Mouse (Mus musculus) ES-E14 (cell line): ENCODE results near the gene Cdh3. TPM values are rescaled to one million over a fixed set of nuclear protein-coding genes. Genes with fewer than 3 reads are reported as not detected.
A peak's percentile ranks its signal among the peaks of the same experiment; 100 is the strongest.

Experiments
- DNase-seq: peaks from one replicate; pipeline ENCODE4 v3.0.0-alpha.2; 2013; ENCODE audit warnings: low read depth, low spot score
- H3K27ac ChIP-seq: 2 replicates; pipeline ENCODE4 v1.5.1; 2012; ENCODE audit warnings: low read depth, mild to moderate bottlenecking, low read length, moderate library complexity, mixed read lengths; ENCODE audit not compliant: poor library complexity, insufficient read depth, severe bottlenecking
- H3K36me3 ChIP-seq: 2 replicates; pipeline ENCODE4 v1.6.1; 2012; ENCODE audit warnings: mild to moderate bottlenecking, low read length, moderate library complexity, mixed read lengths; ENCODE audit not compliant: control insufficient read depth, poor library complexity, insufficient read depth, severe bottlenecking
- H3K4me1 ChIP-seq, 2 experiments: fragments of 150-350 bp in 1 of 2; sonication (generic) in 1 of 2; 2 replicates each; pipeline ENCODE4 v1.6.1; 2012; ENCODE audit warnings: low read length in 2 of 2, mild to moderate bottlenecking in 1 of 2, mixed read lengths in 1 of 2; ENCODE audit not compliant: control insufficient read depth in 2 of 2, insufficient read depth in 2 of 2, poor library complexity in 1 of 2
- H3K4me3 ChIP-seq, 2 experiments: fragments of 150-350 bp in 1 of 2; sonication (generic) in 1 of 2; 2 replicates each; pipeline ENCODE4 v1.5.1; 2012; ENCODE audit warnings: low read length in 2 of 2, low read depth in 1 of 2, mild to moderate bottlenecking in 1 of 2, mixed read lengths in 1 of 2; ENCODE audit not compliant: insufficient read depth in 1 of 2, poor library complexity in 1 of 2, severe bottlenecking in 1 of 2
- H3K9ac ChIP-seq: 2 replicates; pipeline ENCODE4 v1.6.1; 2012; ENCODE audit warnings: low read depth, mild to moderate bottlenecking, low read length, mixed read lengths; ENCODE audit not compliant: poor library complexity, insufficient read depth, severe bottlenecking
- H3K9me3 ChIP-seq: fragments of 150-350 bp; sonication (generic); 2 replicates; pipeline ENCODE4 v1.6.1; 2012; ENCODE audit warnings: low read depth, mild to moderate bottlenecking, low read length; ENCODE audit not compliant: control insufficient read depth, insufficient read depth
- CHD2 ChIP-seq: IDR thresholded peaks from 2 replicates; pipeline ENCODE4 v1.6.1; 2014; ENCODE audit warnings: mild to moderate bottlenecking, low read depth, low read length, inconsistent platforms
- HCFC1 ChIP-seq: IDR thresholded peaks from 2 replicates; pipeline ENCODE4 v1.6.1; 2012; ENCODE audit warnings: low read length, inconsistent platforms, borderline replicate concordance; ENCODE audit not compliant: insufficient read depth
- MAFK ChIP-seq: IDR thresholded peaks from 2 replicates; pipeline ENCODE4 v1.6.1; 2014; ENCODE audit warnings: mild to moderate bottlenecking, low read depth, low read length, inconsistent platforms; ENCODE audit not compliant: insufficient read depth
- ZC3H11A ChIP-seq: IDR thresholded peaks from 2 replicates; pipeline ENCODE4 v1.6.1; 2012; ENCODE audit warnings: low read depth, mild to moderate bottlenecking, inconsistent platforms, low read length, borderline replicate concordance
- ZNF384 ChIP-seq: IDR thresholded peaks from 2 replicates; pipeline ENCODE4 v1.6.1; 2012; ENCODE audit warnings: low read depth, low read length, inconsistent platforms
- in situ Hi-C, 2 experiments: fragments of 600-800 bp; cut with MboI; formaldehyde crosslinking; loops; one replicate each; pipeline ENCODE4 v1.15.1; 2025; ENCODE audit warnings: low sequenced_read_pairs in 2 of 2, inconsistent platforms in 1 of 2; ENCODE audit not compliant: unreplicated experiment in 2 of 2
- total RNA-seq: library from RNA; depleted of rRNA; stranded (reverse); fragments of 300-350 nt; gene quantifications from 2 replicates; pipeline ENCODE4 v1.2.3, GENCODE M21; 2012

The Cdh3 gene
- total RNA-seq, 1 experiment = 16.8 TPM

DNA sequence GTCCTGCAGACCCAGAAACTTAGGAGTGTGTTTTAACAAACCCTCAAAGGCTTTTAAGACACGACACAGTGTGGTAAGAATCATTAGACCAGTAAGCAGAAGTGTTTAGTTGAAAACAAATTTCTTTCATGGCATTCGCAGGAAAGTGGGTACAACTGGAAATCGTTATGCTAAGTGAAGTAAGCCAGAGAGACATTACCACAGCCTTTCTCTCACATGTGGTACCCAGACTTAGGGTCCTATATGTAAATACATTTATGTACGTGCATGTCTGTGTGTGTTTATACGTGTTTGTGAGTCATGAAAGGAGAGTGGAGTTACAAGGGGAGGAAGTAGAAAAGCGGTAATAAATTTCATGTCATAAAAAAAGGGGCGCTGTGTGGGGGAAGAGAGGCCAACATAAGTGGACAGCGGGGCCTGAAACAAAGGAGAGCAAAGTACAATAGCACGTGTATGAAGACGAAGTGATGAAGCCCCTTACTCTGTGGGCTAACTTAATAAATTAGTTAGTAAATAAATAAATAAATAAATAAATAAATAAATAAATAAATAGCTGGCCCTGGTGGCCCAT is 37.8 kb downstream of the Cdh3 start:
- in situ Hi-C loops = loop anchor here in 1 of 2 experiments (25.0 kb wide), 1 partner anchor 136 kb away; the partner anchor contains the start of gene Zfp90

DNA sequence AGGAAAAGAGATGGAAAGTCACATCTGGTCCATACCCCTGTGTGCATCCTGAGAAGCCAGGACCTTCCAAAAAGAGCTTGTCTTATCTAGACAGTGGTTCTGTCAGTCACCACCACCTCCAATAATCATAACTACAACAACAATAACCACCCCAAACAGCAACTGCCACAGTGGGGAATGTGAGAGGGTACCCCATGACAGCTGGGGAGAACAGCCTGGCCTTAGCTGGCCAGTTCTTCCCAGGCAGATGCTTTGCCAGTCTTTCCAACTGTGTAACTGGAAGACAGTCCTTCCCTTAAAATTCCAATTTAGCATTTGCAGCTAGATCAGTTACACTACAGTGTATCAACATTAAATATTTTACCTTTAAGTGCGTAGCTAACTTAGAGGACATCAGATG is 40.2 kb downstream of the Cdh3 start:
- in situ Hi-C loops = no loop called here
- TF ChIP-seq CHD2 (no peak), MAFK (no peak), HCFC1 (no peak), ZNF384 (no peak), ZC3H11A (no peak)
- H3K27ac ChIP-seq = no peak overlapping the region
- H3K4me1 ChIP-seq = peaks cover 0 to 4% of the 10 kb centered on the region in 2 experiments
- H3K9me3 ChIP-seq = no peaks in the 10 kb centered on the region
- H3K36me3 ChIP-seq = peaks cover 22% of the 10 kb centered on the region; the same call in 1 of the 2 replicates
- DNase-seq = no peak
- no peak overlapping the region for H3K4me3 ChIP-seq
- H3K9ac ChIP-seq = no peak overlapping the region

More for the DNA sequence above, 37.8 kb downstream of the Cdh3 start:
- no peak overlapping the region for H3K9ac ChIP-seq
- H3K36me3 ChIP-seq = peaks cover 35% of the 10 kb centered on the region; the same call in 1 of the 2 replicates
- no peak overlapping the region for H3K4me3 ChIP-seq
- no peaks in the 10 kb centered on the region for H3K9me3 ChIP-seq
- no peak for DNase-seq
- no peak for TF ChIP-seq ZNF384
- no peak for TF ChIP-seq CHD2
- TF ChIP-seq HCFC1 = no peak
- no peak for TF ChIP-seq ZC3H11A
- no peak for TF ChIP-seq MAFK
- H3K4me1 ChIP-seq = no peaks in the 10 kb centered on the region
- H3K27ac ChIP-seq = no peak overlapping the region

DNA sequence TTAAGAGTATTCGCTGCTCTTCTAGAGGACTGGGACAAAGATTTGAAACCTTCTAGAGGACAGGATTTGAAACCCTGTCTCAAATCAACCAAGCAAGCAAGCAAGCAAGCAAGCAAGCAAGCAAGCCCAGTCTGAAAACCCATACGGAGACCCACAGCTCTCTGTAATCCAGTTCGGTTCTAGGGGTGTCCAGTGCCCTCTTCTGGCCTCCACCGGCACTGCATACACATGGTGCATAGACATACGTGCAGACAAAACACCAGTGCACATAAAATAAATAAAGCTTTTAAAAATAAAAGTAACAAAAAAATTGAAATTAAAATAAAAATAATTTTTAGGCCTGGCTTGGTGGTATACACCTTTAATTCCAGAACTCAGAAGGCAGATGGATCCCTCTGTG is 43.3 kb downstream of the Cdh3 start:
- no peak overlapping the region for H3K27ac ChIP-seq
- no peaks in the 10 kb centered on the region for H3K9me3 ChIP-seq
- H3K9ac ChIP-seq = no peak overlapping the region
- H3K4me1 ChIP-seq = peaks cover 4 to 8% of the 10 kb centered on the region in 2 experiments
- DNase-seq = no peak
- TF ChIP-seq HCFC1 = no peak
- peak; percentile 70; the same call in 1 of the 2 replicates for TF ChIP-seq ZC3H11A
- in situ Hi-C loops = no loop called here
- H3K36me3 ChIP-seq = peaks cover 12% of the 10 kb centered on the region; the same call in 1 of the 2 replicates
- no peak overlapping the region for H3K4me3 ChIP-seq

DNA sequence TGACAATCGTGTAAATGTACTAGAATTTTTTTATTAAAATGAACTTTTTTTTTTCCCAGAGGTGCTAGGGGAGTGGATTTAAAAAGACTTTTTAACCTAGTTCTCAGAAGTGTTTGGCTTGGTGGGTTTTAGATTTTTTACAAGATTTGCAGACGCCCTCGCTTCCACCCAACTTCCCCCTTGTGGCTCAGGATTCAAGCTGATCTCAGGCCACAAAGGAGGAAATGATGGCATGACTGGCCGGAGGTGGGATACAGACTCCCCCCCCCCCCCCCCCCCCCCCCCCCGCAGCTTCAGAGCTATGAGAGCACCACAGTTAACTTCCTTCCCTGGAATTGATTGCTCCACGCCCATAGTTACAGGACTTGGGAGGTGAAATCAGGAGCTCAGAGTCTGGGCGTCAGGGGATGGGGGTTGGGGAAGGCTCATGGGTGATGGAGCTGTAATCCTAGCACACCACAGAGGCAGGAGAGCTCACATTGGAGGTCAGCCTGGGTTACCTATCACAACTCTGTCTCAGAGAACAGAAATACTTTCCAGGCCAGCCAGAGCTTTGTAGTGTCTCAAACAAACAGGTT is 45.5 kb downstream of the Cdh3 start:
- TF ChIP-seq MAFK = no peak
- TF ChIP-seq CHD2 = no peak
- TF ChIP-seq ZNF384 = no peak
- TF ChIP-seq HCFC1 = no peak
- no peak for TF ChIP-seq ZC3H11A
- peaks cover 8 to 13% of the 10 kb centered on the region in 2 experiments for H3K4me1 ChIP-seq
- H3K4me3 ChIP-seq = no peak overlapping the region
- in situ Hi-C loops = no loop called here
- H3K27ac ChIP-seq = 0 out of 2 replicates have a peak overlapping the region, but pooled peaks have one; percentile 28
- peaks cover 7% of the 10 kb centered on the region; the same call in 1 of the 2 replicates for H3K36me3 ChIP-seq
- H3K9me3 ChIP-seq = no peaks in the 10 kb centered on the region
- H3K9ac ChIP-seq = no peak overlapping the region; the same call in 1 of the 2 replicates
- DNase-seq = no peak
